Mouse (Mus musculus) midbrain, embryonic 15.5 days (tissue): ENCODE data around the gene Chmp4b. TPM values are rescaled to one million over a fixed set of nuclear protein-coding genes. Genes with fewer than 3 reads are reported as not detected.

ENCODE experiments used
- ATAC-seq: fragments of 200-750 bp; cut with Nextera tagmentation; replicated peaks from 2 replicates; pipeline ENCODE4 v1.8.0; 2017; ENCODE audit warnings: moderate TSS enrichment
- H3K27ac ChIP-seq: fragments of 300-500 bp; sonication (generic); 2 replicates; pipeline ENCODE4 v1.5.1; 2015; ENCODE audit warnings: mild to moderate bottlenecking, inconsistent platforms
- H3K27me3 ChIP-seq: fragments of 300-500 bp; sonication (generic); replicated peaks from 2 replicates; pipeline ENCODE4 v1.6.1; 2015; ENCODE audit warnings: inconsistent platforms
- H3K36me3 ChIP-seq: fragments of 300-500 bp; sonication (generic); replicated peaks from 2 replicates; pipeline ENCODE4 v1.6.1; 2015; ENCODE audit warnings: inconsistent platforms
- H3K4me1 ChIP-seq: fragments of 300-500 bp; sonication (generic); 2 replicates; pipeline ENCODE4 v1.6.1; 2015; ENCODE audit warnings: inconsistent platforms
- H3K4me2 ChIP-seq: fragments of 300-500 bp; sonication (generic); 2 replicates; pipeline ENCODE4 v1.6.1; 2015; ENCODE audit warnings: inconsistent platforms, mild to moderate bottlenecking, moderate library complexity
- H3K4me3 ChIP-seq: fragments of 300-500 bp; sonication (generic); 2 replicates; pipeline ENCODE4 v1.5.1; 2015; ENCODE audit warnings: mild to moderate bottlenecking, inconsistent platforms
- H3K9ac ChIP-seq: fragments of 300-500 bp; sonication (generic); 2 replicates; pipeline ENCODE4 v1.6.1; 2015; ENCODE audit warnings: mild to moderate bottlenecking, inconsistent platforms
- H3K9me3 ChIP-seq: fragments of 300-500 bp; sonication (generic); 2 replicates; pipeline ENCODE4 v1.6.1; 2016; ENCODE audit warnings: inconsistent platforms
- WGBS: fragments of 180-500 bp; shearing (Covaris S2); methylation state at CpG from one replicate; pipeline ENCODE4 v1.1.7; 2015; ENCODE audit warnings: mixed read lengths; 5-methylcytosine and 5-hydroxymethylcytosine counted together
- polyA plus RNA-seq: library from polyadenylated mRNA; unstranded; fragments of >200 nt; fragmentation: Nextera tagmentation; extraction: Ambion mirVana; gene quantifications from 2 replicates; pipeline ENCODE4 v1.2.1, GENCODE M21; 2015

The Chmp4b gene
- polyA plus RNA-seq, 1 experiment from 2014 or later, result 27.9 TPM

GRCm38 (mm10) chr2:154738621-154739020 is 87.1 kb downstream of the Chmp4b start:
- WGBS, result 92% methylated on average over 5 of the region's 5 CpGs
- H3K9ac ChIP-seq, result no peak overlapping the region
- H3K27ac ChIP-seq, result no peak overlapping the region
- no peak overlapping the region for H3K4me3 ChIP-seq
- no peaks in the 10 kb centered on the region for H3K27me3 ChIP-seq
- H3K4me2 ChIP-seq, result no peak overlapping the region
- H3K36me3 ChIP-seq, result no peaks in the 10 kb centered on the region
- no peaks in the 10 kb centered on the region for H3K9me3 ChIP-seq
- no peaks in the 10 kb centered on the region; the same call in 1 of the 2 replicates for H3K4me1 ChIP-seq
- no peak for ATAC-seq

- H3K4me1 ChIP-seq, result no peaks in the 10 kb centered on the region
- no peak for ATAC-seq
- H3K36me3 ChIP-seq, result no peaks in the 10 kb centered on the region
- no peak overlapping the region for H3K4me3 ChIP-seq
- H3K27me3 ChIP-seq, result no peaks in the 10 kb centered on the region
- H3K9me3 ChIP-seq, result no peaks in the 10 kb centered on the region
- no peak overlapping the region for H3K27ac ChIP-seq
- H3K9ac ChIP-seq, result no peak overlapping the region
- WGBS, result 79% methylated on average over 10 of the region's 10 CpGs
- H3K4me2 ChIP-seq, result no peak overlapping the region
Observed at GRCm38 (mm10) chr2:154742911-154743819, 91.7 kb downstream of the Chmp4b start.

- Histone ChIP-seq H3K4me3 (no peak overlapping the region), H3K4me2 (no peak overlapping the region), H3K4me1 (peaks cover 3% of the 10 kb centered on the region), H3K36me3 (no peaks in the 10 kb centered on the region), H3K9me3 (no peaks in the 10 kb centered on the region), H3K27me3 (no peaks in the 10 kb centered on the region), H3K27ac (no peak overlapping the region), H3K9ac (no peak overlapping the region)
- WGBS, result 77% methylated on average over 4 of the region's 4 CpGs
- ATAC-seq, result no peak
Observed at GRCm38 (mm10) chr2:154743915-154744314, 92.4 kb downstream of the Chmp4b start.

Other genes with a start within 250 kb of the Chmp4b start
- 10.2 and 13.2 TPM in 2 replicates for gene Snta1, start 243.6 kb upstream of the Chmp4b start, polyA plus RNA-seq
- gene Cbfa2t2, start 215.2 kb upstream of the Chmp4b start, polyA plus RNA-seq, result 55.8 and 59.3 TPM in 2 replicates
- 1.8 and 2.1 TPM in 2 replicates for gene 1700003F12Rik, start 104.6 kb upstream of the Chmp4b start, polyA plus RNA-seq
- 0.36 and 0.60 TPM in 2 replicates for gene Actl10, start 99.9 kb upstream of the Chmp4b start, polyA plus RNA-seq
- 15.4 and 18.0 TPM in 2 replicates for gene Necab3, start 92.8 kb upstream of the Chmp4b start, polyA plus RNA-seq
- gene E2f1, start 81.8 kb upstream of the Chmp4b start, polyA plus RNA-seq, result 5.4 and 7.1 TPM in 2 replicates
- 15.7 and 15.9 TPM in 2 replicates for gene Pxmp4, start 48.0 kb upstream of the Chmp4b start, polyA plus RNA-seq
- 2.6 and 3.1 TPM in 2 replicates for gene Zfp341, start 38.4 kb upstream of the Chmp4b start, polyA plus RNA-seq
- gene 4930519P11Rik, start 38.3 kb upstream of the Chmp4b start, polyA plus RNA-seq, result 0.50 and 0.78 TPM in 2 replicates
- not detected in 2 replicates for gene Gm14214, start 118.3 kb downstream of the Chmp4b start, polyA plus RNA-seq
- gene Raly, start 139.4 kb downstream of the Chmp4b start, polyA plus RNA-seq, result 25.3 and 34.1 TPM in 2 replicates
- 0.86 and 1.5 TPM in 2 replicates for gene a, start 139.7 kb downstream of the Chmp4b start, polyA plus RNA-seq
- gene Eif2s2, start 241.2 kb downstream of the Chmp4b start, polyA plus RNA-seq, result 61.7 and 69.0 TPM in 2 replicates